Mouse (Mus musculus) ovary, postnatal 10 days (tissue): Measurements from ENCODE around the gene Dnah7c.

Source experiments
- DNase-seq: peaks from one replicate; pipeline ENCODE4 v3.0.0; 2022; ENCODE audit warnings: low spot score

Dnah7c gene

DNA sequence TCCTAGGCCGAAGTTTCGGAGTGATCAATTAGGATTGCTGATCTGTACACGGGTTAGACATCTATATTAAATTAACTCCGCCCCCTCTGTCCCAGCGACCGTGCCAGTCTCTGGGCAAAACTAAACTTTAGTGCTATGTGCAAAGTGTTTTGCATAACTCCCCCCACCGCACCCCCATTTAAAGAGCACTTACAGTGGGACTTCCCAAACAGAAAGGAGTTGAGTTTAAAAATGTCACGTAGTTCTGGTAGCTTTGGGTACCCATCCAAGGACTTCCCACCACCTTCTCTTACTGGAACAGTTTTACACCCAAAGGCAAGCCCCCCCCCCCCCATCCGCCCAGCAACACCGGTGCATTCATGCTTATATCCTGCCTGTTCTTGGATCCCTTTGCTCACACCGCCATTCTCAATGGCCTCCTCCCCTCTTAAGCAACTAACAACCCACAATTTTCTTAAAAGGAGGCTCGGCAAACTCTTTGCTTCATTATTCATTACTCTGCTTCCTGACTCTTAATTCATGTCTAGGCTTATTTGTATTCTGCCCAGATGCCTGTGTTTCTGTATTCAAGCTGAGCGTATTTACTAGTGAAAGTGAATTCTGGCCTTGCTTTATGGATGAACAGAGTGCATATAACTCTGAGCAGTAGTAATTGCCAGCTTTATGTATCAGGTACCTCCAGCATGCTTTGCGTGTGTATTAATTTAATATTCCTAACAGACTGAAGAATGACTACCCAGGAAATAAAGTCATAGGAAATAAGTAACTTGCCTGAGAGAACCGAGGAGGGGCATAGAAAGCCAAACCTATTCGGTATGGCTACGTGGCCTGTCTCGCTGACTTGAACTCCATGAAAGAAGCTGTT is 428.9 kb downstream of the Dnah7c start:
- DNase-seq: no peak

DNA sequence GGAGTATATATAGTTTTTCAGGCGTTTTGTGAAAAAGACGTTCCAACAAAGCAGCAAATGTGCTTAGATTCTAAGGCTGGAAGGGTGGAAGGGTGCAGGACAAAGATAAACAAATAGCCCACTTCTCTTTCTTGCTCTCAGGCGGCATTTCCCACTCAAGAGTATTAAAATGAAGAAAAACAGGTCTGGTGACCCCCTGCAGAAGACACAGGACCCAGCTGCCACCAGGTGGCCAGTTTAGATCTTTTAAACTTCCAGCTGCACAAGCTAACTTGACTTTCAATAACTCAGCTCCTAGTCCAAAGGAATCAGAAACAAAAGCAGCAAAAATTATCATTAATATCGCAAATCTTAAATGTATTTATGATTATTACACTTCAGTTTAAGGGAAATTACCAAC is 431.1 kb downstream of the Dnah7c start:
- no peak for DNase-seq
